Mouse (Mus musculus): ENCODE data around the gene Trp53i11. TPM values are rescaled to one million over a fixed set of nuclear protein-coding genes. Genes with fewer than 3 reads are reported as not detected.

Trp53i11 gene
- polyA plus RNA-seq, 1 experiment, result 192 TPM

DNA sequence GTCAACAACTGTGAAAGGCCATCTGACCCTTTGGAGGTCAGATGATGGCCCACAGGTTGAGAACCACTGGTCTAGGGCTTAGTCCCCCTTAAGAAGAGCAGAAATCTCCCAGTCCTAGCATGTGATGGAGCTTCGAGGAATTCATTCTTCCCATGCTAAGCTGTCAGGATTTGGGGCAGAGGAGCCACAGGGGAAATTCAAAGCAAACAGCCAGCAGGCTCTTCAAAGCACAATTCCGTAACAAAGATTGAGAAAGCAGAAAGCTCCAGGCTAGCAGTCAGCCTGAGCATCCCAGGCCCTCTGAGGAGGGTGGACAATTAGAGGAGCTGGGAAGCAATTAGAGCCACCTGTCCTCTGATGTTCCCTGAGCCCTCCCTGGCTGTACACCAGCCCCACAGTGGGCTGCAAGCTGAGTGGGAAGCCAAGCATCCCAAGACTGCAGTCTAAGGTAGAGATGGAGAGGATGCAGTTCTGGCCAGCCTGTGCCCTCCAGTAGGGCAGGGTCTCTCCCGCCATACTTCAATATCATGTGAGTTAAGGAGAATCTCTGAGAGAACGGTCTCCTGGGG is 26.8 kb upstream of the Trp53i11 start:
- no peak for TF ChIP-seq CTCF (IDR thresholded peaks at IDR 0.05; ENCODE audit: borderline replicate concordance, extremely low read depth, insufficient read depth, insufficient read length)
- TF ChIP-seq POLR2A (IDR thresholded peaks at IDR 0.05; ENCODE audit: borderline replicate concordance, extremely low read depth, insufficient read depth, insufficient read length, poor library complexity, severe bottlenecking), result no peak
- DNase-seq (ENCODE audit: low read depth), result peak; percentile 57

DNA sequence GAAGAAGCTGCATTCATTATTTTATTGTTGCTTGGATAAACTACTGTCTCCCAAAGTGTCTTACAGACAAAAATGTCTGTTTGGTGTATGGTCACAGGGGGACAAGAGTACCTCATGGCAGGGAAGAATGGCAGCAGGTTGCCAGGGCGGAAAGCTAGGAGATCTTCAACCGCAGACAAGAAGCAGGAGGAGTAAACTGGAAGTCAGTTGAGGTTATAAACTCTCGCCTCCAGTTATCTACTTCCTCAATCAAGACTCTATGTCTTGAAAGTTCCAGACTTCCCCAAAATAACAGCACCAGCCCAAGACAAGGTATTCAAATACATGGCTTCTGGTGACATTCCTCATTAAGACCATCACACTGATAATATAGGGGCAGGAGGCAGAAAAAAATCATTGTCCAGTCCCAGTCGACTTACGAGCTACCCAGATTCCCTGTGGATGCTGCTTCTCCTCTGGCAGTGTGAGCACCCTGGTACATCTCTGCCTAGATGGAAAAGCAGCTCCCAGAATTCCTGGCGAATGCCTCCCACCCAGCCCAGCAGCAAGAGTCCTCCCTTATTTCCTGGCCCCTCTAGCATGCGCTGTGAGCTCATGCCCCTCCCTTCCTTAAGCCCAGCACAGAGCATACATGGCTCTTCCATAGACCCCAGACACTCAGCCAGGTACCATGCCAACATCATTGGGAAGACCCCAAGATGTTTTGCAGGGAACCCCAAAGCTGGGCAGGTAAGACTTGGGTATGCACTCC is 25.3 kb upstream of the Trp53i11 start:
- no peak for DNase-seq (ENCODE audit: low read depth)
- TF ChIP-seq POLR2A (IDR thresholded peaks at IDR 0.05; ENCODE audit: borderline replicate concordance, extremely low read depth, insufficient read depth, insufficient read length, poor library complexity, severe bottlenecking), result no peak
- TF ChIP-seq CTCF (IDR thresholded peaks at IDR 0.05; ENCODE audit: borderline replicate concordance, extremely low read depth, insufficient read depth, insufficient read length), result no peak

DNA sequence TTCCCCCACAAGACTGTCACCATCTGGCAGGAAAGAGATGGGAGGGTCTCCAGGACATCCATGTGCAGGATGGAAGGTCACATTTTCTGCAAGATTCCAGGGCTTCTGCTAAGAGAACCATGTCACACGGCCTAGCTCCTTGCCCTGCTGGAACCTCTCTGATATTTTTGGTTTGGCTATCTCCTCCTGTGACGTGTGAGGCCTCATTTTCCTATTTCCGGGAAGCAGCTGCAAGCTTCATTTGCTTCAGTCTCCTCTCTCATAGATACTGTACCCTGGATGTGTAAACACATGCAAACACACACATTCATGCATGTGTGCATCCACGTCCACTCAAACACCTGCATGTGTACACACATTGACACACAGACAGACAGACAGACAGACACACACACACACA is 24.6 kb upstream of the Trp53i11 start:
- DNase-seq (ENCODE audit: low read depth), result no peak

DNA sequence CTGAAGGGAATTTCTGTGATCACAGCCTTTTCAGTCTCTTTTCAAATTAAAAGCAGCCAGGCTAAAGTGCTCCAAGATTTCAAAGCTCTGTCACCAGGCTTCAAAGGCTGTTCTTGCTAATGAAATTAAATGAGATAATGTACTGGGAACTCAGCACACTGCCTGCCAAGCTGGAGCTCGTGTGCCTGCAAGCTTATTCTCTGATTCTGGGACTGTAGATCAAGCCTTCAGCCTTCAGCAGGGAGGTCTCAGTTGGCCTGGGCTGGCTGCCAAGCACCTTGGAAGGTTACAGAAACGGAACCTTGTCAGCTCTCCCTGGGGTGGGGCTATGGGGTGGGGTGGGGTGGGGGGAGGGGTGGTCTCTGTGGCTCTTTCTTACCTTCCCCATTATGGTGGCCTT is 24.0 kb upstream of the Trp53i11 start:
- TF ChIP-seq CTCF (IDR thresholded peaks at IDR 0.05; ENCODE audit: borderline replicate concordance, extremely low read depth, insufficient read depth, insufficient read length), result no peak
- TF ChIP-seq POLR2A (IDR thresholded peaks at IDR 0.05; ENCODE audit: borderline replicate concordance, extremely low read depth, insufficient read depth, insufficient read length, poor library complexity, severe bottlenecking), result no peak
- DNase-seq (ENCODE audit: low read depth), result peak; percentile 75

More for the DNA sequence above, 24.6 kb upstream of the Trp53i11 start:
- TF ChIP-seq POLR2A (IDR thresholded peaks at IDR 0.05; ENCODE audit: borderline replicate concordance, extremely low read depth, insufficient read depth, insufficient read length, poor library complexity, severe bottlenecking) (no peak), CTCF (IDR thresholded peaks at IDR 0.05; ENCODE audit: borderline replicate concordance, extremely low read depth, insufficient read depth, insufficient read length) (no peak)

DNA sequence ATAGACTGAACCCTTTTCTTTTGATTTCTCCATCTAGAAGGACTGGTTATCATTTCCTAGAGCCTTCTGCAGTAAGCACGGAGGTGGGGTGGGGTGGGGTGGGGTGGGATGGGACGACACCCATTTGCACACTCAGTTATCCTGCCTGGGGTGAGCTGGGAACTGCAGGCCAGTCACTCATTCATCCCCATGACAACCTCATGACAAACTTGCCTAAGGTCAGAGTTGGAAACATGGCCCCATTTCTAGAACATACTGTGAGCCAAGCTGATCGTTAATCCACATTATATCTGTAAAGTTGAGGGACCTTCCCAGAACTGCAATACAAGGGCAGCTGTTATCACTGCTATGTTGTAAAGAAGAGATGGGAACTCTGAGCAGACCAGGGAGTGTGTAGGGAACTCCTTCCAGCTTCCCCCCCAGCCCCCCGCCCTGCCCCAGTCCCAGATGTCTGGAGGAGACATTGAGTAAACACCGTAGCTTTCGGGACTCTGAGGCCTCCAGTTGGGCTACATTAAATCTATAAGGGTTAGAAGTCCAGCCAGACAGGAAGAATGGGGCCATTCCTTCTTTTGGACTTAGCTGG is 23.5 kb upstream of the Trp53i11 start:
- no peak for DNase-seq (ENCODE audit: low read depth)

DNA sequence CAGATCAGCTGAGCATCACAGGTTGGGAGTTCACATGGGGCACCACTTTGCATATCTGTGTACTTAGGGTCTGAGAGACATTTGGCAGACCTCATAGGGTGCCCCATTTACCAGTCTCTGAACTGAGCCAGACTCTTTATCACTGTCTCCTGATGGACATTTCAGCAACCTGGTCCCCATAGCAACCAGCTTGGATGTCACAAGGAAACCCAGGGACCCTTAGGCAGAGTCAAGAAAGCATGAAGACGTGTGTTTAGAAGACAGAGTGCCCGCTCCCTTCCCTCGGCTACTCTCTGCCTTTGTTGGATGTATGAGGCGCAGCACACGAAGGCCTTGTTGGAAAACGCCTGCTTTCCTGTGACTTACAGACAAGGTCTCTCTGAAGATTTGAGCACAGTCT is 21.1 kb upstream of the Trp53i11 start:
- no peak for DNase-seq (ENCODE audit: low read depth)

More for the DNA sequence above, 23.5 kb upstream of the Trp53i11 start:
- no peak for TF ChIP-seq POLR2A (IDR thresholded peaks at IDR 0.05; ENCODE audit: borderline replicate concordance, extremely low read depth, insufficient read depth, insufficient read length, poor library complexity, severe bottlenecking)
- TF ChIP-seq CTCF (IDR thresholded peaks at IDR 0.05; ENCODE audit: borderline replicate concordance, extremely low read depth, insufficient read depth, insufficient read length), result no peak

DNA sequence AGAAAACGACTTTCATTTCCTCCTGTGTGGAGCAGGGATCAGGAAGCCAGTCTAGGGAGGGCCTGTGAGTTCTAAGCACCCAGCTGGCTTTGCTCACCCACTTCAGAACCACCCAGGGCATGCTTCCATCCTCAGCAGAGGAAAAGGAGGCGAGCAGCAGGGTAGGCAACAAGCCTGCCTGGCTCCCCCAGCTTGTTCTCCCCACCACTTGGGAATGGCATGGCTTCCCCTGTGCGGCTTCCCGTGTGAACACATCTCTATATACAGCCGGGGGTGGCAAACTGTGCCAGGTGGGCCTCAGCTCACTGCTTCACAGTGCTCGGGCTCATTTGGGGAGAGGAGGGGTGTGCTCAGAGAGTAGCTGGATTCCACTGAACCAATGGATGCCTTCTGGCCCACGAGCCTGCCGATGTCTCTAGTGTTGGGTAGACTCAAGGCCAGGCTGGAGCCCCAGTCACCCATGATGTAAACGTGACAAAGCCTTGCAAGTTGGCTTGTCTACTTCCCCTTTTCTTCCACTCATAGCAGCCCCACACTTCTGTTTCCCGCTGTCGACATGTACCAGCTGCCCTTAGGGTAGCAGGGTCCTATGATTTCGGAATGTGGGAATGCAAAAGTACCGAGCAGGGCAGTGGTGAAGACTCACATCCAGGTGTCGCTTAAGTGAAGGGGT is 20.5 kb upstream of the Trp53i11 start:
- TF ChIP-seq CTCF (IDR thresholded peaks at IDR 0.05; ENCODE audit: borderline replicate concordance, extremely low read depth, insufficient read depth, insufficient read length), result no peak
- TF ChIP-seq POLR2A (IDR thresholded peaks at IDR 0.05; ENCODE audit: borderline replicate concordance, extremely low read depth, insufficient read depth, insufficient read length, poor library complexity, severe bottlenecking), result no peak
- DNase-seq (ENCODE audit: low read depth), result no peak

More for the DNA sequence above, 21.1 kb upstream of the Trp53i11 start:
- TF ChIP-seq POLR2A (IDR thresholded peaks at IDR 0.05; ENCODE audit: borderline replicate concordance, extremely low read depth, insufficient read depth, insufficient read length, poor library complexity, severe bottlenecking) (no peak), CTCF (IDR thresholded peaks at IDR 0.05; ENCODE audit: borderline replicate concordance, extremely low read depth, insufficient read depth, insufficient read length) (no peak)

DNA sequence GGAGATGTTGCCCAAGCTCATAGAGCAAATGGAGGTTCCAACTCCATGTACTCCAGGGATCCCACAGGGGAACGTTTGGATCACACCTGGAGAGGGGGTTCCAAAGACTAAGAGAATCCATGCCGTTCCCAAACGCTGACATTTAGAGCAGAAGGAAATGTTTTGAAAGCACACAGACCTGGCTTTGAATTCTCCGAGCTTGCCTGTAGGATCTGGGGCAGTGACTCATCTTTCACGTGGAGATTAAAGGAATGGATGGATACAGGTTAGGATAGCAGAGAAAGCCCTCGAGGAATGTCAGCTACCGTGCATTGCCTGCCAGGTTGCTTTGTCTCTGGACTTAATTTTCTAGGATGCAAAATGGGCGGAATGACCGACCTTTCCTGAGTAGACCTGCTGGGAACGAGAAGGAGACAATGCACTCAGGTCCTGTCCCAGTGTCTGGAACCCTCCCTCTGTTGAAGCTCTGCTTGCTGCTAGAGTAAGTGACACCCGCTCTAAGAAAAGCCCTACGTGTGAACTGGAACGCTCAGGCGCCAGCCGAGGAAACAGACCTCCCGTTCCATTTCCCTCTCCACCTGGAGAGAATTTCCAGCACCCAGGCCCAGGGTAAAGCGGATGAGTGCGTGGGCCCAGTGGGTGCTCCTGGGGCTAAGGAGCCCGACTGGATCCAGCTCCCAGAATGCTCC is 17.0 kb upstream of the Trp53i11 start:
- DNase-seq (ENCODE audit: low read depth), result no peak
- TF ChIP-seq CTCF (IDR thresholded peaks at IDR 0.05; ENCODE audit: borderline replicate concordance, extremely low read depth, insufficient read depth, insufficient read length), result no peak
- TF ChIP-seq POLR2A (IDR thresholded peaks at IDR 0.05; ENCODE audit: borderline replicate concordance, extremely low read depth, insufficient read depth, insufficient read length, poor library complexity, severe bottlenecking), result no peak

DNA sequence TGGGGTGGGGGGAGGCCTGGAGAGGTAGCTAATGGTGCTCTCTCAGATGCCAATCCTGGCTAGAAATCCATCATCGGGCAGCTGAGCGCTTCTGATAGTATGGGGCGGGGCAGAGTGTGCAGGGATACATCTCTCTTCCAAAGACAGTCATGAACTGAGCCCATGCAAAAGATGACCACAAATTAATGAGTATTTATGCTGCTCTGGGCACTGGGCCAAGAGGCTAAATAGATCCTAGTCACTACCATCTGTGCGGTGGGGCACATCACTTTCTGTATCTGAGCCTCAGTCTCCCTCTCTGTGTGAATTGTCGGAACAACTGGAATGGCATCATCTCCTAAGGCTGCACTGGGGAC is 16.5 kb upstream of the Trp53i11 start:
- DNase-seq (ENCODE audit: low read depth), result peak; percentile 67

DNA sequence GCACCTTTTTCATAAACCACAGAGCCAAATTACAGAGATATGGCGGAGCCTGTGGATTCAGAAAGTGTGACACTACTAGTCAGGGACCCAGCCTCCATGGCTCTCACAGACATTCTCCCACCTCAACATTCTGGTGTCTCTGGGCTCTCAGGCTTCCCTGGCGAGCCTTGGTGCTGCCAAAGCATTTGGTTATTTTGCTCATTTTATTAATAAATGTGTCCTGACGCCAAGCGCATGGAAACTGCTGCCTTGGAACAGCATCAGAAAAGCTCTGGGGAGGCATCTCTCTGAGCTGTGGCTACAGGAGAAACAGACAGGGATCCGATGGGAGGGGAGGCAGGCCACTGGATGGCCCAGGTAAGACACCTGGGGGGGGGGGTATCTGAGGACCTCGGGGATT is 15.4 kb upstream of the Trp53i11 start:
- TF ChIP-seq CTCF (IDR thresholded peaks at IDR 0.05; ENCODE audit: borderline replicate concordance, extremely low read depth, insufficient read depth, insufficient read length) (no peak), POLR2A (IDR thresholded peaks at IDR 0.05; ENCODE audit: borderline replicate concordance, extremely low read depth, insufficient read depth, insufficient read length, poor library complexity, severe bottlenecking) (no peak)
- no peak for DNase-seq (ENCODE audit: low read depth)

More for the DNA sequence above, 16.5 kb upstream of the Trp53i11 start:
- TF ChIP-seq CTCF (IDR thresholded peaks at IDR 0.05; ENCODE audit: borderline replicate concordance, extremely low read depth, insufficient read depth, insufficient read length), result no peak
- TF ChIP-seq POLR2A (IDR thresholded peaks at IDR 0.05; ENCODE audit: borderline replicate concordance, extremely low read depth, insufficient read depth, insufficient read length, poor library complexity, severe bottlenecking), result no peak

DNA sequence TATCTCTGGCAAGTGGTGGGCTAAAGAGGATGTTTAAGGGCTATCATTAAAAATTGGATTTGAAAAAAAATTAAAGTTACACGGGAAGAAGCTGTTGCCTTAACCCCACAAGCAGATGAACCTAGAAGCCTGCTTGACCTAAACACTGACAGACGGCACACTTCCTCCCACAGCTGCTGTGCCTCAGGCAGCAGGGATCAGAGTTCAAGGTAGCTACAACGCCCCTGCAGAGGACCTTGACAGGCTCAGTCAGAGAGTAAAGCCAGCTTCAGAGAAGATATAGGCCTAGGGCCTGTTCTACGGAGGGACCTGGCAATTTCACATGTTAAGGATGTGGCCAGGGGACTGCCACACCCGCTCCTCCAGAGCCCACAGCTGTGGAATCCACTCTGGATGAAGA is 14.9 kb upstream of the Trp53i11 start:
- no peak for DNase-seq (ENCODE audit: low read depth)

More for the DNA sequence above, 14.9 kb upstream of the Trp53i11 start:
- TF ChIP-seq POLR2A (IDR thresholded peaks at IDR 0.05; ENCODE audit: borderline replicate concordance, extremely low read depth, insufficient read depth, insufficient read length, poor library complexity, severe bottlenecking) (no peak), CTCF (IDR thresholded peaks at IDR 0.05; ENCODE audit: borderline replicate concordance, extremely low read depth, insufficient read depth, insufficient read length) (no peak)
